Mouse (Mus musculus) MEL (cell line): ENCODE measurements around the gene Fndc8. TPM values are rescaled to one million over a fixed set of nuclear protein-coding genes. Genes with fewer than 3 reads are reported as not detected.

Source experiments
- DNase-seq: peaks from one replicate; pipeline ENCODE4 v3.0.0; 2011; ENCODE audit warnings: low read depth, low spot score
- H3K27ac ChIP-seq: 2 replicates; pipeline ENCODE4 v1.5.1; 2012; ENCODE audit warnings: low read depth, mild to moderate bottlenecking, control low read depth, low read length, moderate library complexity; ENCODE audit not compliant: control insufficient read depth
- H3K27me3 ChIP-seq, 2 experiments: fragments of 150-350 bp in 1 of 2; sonication (generic) in 1 of 2; 2 replicates each; pipeline ENCODE4 v1.6.1; 2012; ENCODE audit warnings: low read length in 2 of 2, mild to moderate bottlenecking in 2 of 2, improper control_type of control experiment in 1 of 2, moderate library complexity in 1 of 2; ENCODE audit not compliant: insufficient read depth in 2 of 2, control insufficient read depth in 1 of 2
- H3K36me3 ChIP-seq, 2 experiments: 2 replicates each; pipeline ENCODE4 v1.6.1; 2012 to 2014; ENCODE audit warnings: low read length in 2 of 2, improper control_type of control experiment in 1 of 2, inconsistent platforms in 1 of 2, mild to moderate bottlenecking in 1 of 2; ENCODE audit not compliant: insufficient read depth in 2 of 2, control insufficient read depth in 1 of 2
- H3K4me1 ChIP-seq, 2 experiments: fragments of 150-350 bp in 1 of 2; sonication (generic) in 1 of 2; 2 replicates each; pipeline ENCODE4 v1.6.1; 2012; ENCODE audit warnings: low read length in 2 of 2, improper control_type of control experiment in 1 of 2, mild to moderate bottlenecking in 1 of 2; ENCODE audit not compliant: insufficient read depth in 2 of 2, control insufficient read depth in 1 of 2
- H3K4me3 ChIP-seq, 2 experiments: fragments of 150-350 bp in 1 of 2; sonication (generic) in 1 of 2; 2 replicates each; pipeline ENCODE4 v1.5.1; 2012; ENCODE audit warnings: low read depth in 2 of 2, low read length in 2 of 2, mild to moderate bottlenecking in 2 of 2, moderate library complexity in 2 of 2, control low read depth in 1 of 2, improper control_type of control experiment in 1 of 2; ENCODE audit not compliant: control insufficient read depth in 1 of 2, insufficient read depth in 1 of 2
- H3K79me2 ChIP-seq: 2 replicates; pipeline ENCODE4 v1.6.1; 2012; ENCODE audit warnings: mild to moderate bottlenecking, low read length, moderate library complexity; ENCODE audit not compliant: control insufficient read depth, poor library complexity, insufficient read depth
- H3K9ac ChIP-seq: 2 replicates; pipeline ENCODE4 v1.6.1; 2012; ENCODE audit warnings: low read depth, mild to moderate bottlenecking, control low read depth, low read length, moderate library complexity; ENCODE audit not compliant: control insufficient read depth, poor library complexity, severe bottlenecking
- H3K9me3 ChIP-seq: fragments of 150-350 bp; sonication (generic); replicated peaks from 2 replicates; pipeline ENCODE4 v1.6.1; 2012; ENCODE audit warnings: mild to moderate bottlenecking, low read length, improper control_type of control experiment, moderate library complexity; ENCODE audit not compliant: insufficient read depth
- ELF1 ChIP-seq: IDR thresholded peaks from 2 replicates; pipeline ENCODE4 v1.6.1; 2014; ENCODE audit warnings: low read depth, mild to moderate bottlenecking, inconsistent platforms, low read length, improper control_type of control experiment, moderate library complexity
- ETS1 ChIP-seq: IDR thresholded peaks from 2 replicates; pipeline ENCODE4 v1.6.1; 2012; ENCODE audit warnings: low read depth, mild to moderate bottlenecking, inconsistent platforms, low read length, improper control_type of control experiment, moderate library complexity
- KAT2A ChIP-seq: conservative IDR thresholded peaks from 2 replicates; pipeline ENCODE4 v1.6.1; 2012; ENCODE audit warnings: low read depth, low read length, improper control_type of control experiment, inconsistent platforms
- MAX ChIP-seq: IDR thresholded peaks from 2 replicates; pipeline ENCODE4 v1.6.1; 2011; ENCODE audit warnings: low read length, improper control_type of control experiment
- MYC ChIP-seq: IDR thresholded peaks from 2 replicates; pipeline ENCODE4 v1.6.1; 2011; ENCODE audit warnings: low read depth, mild to moderate bottlenecking, low read length, improper control_type of control experiment, moderate library complexity
- NELFE ChIP-seq: IDR thresholded peaks from 2 replicates; pipeline ENCODE4 v1.6.1; 2011; ENCODE audit warnings: low read depth, low read length, improper control_type of control experiment
- POLR2AphosphoS2 ChIP-seq: IDR thresholded peaks from 2 replicates; pipeline ENCODE4 v1.6.1; 2011; ENCODE audit warnings: low read length, improper control_type of control experiment
- RCOR1 ChIP-seq: IDR thresholded peaks from 2 replicates; pipeline ENCODE4 v1.6.1; 2012; ENCODE audit warnings: low read depth, mild to moderate bottlenecking, inconsistent platforms, low read length, improper control_type of control experiment
- SIN3A ChIP-seq: IDR thresholded peaks from 2 replicates; pipeline ENCODE4 v1.6.1; 2012; ENCODE audit warnings: low read length, improper control_type of control experiment, inconsistent platforms
- TAL1 ChIP-seq: IDR thresholded peaks from 2 replicates; pipeline ENCODE4 v1.6.1; 2012; ENCODE audit warnings: mild to moderate bottlenecking, inconsistent platforms, low read length, moderate library complexity, mixed read lengths
- TCF12 ChIP-seq: IDR thresholded peaks from 2 replicates; pipeline ENCODE4 v1.6.1; 2014; ENCODE audit warnings: low read depth, mild to moderate bottlenecking, inconsistent platforms, low read length, improper control_type of control experiment, moderate library complexity
- UBTF ChIP-seq: IDR thresholded peaks from 2 replicates; pipeline ENCODE4 v1.6.1; 2012; ENCODE audit warnings: low read depth, mild to moderate bottlenecking, inconsistent platforms, low read length, improper control_type of control experiment, moderate library complexity, borderline replicate concordance; ENCODE audit not compliant: insufficient read depth
- USF1 ChIP-seq: IDR thresholded peaks from 2 replicates; pipeline ENCODE4 v1.6.1; 2014; ENCODE audit warnings: low read depth, mild to moderate bottlenecking, inconsistent platforms, low read length, improper control_type of control experiment, moderate library complexity
- ZC3H11A ChIP-seq: IDR thresholded peaks from 2 replicates; pipeline ENCODE4 v1.6.1; 2012; ENCODE audit warnings: low read depth, mild to moderate bottlenecking, inconsistent platforms, low read length, improper control_type of control experiment
- ZMIZ1 ChIP-seq: IDR thresholded peaks from 2 replicates; pipeline ENCODE4 v1.6.1; 2012; ENCODE audit warnings: low read depth, mild to moderate bottlenecking, inconsistent platforms, low read length, improper control_type of control experiment, moderate library complexity
- polyA plus RNA-seq, 2 experiments: library from polyadenylated mRNA; stranded (reverse) in 1 of 2; unstranded in 1 of 2; fragments of >175 nt in 1 of 2; fragments of >200 nt in 1 of 2; gene quantifications; 2 replicates each; pipeline versions ENCODE4 v1.2.1 to v1.2.4; 2012; ENCODE audit warnings: low replicate concordance in 2 of 2, low read depth in 1 of 2; ENCODE audit not compliant: insufficient read length in 2 of 2, insufficient read depth in 1 of 2, missing spikeins in 1 of 2
- total RNA-seq: library from RNA; depleted of rRNA; stranded (reverse); fragments of 300-350 nt; gene quantifications from 2 replicates; pipeline ENCODE4 v1.2.3, GENCODE M21; 2012

The Fndc8 gene
- total and polyA plus RNA-seq, 3 experiments: 0.15 to 0.72 TPM; not detected in 1

DNA sequence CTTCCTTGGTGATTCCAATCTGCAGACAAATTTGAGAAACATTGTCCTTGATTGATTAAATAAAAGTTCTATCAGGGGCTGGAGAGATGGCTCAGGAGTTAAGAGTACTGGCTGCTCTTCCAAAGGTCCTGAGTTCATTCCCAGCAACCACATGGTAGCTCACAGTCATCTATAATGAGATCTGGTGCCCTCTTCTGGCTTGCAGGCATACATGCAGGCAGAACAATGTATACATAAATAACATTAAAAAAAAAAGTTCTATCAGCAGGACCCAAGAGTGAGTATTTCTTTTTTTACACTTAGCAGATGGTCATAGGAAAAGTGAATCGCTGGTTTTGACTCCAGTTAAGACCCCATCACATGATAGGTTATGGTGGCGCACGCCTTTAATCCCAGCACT lies 5.4 kb upstream of the Fndc8 start (continued):
- TF ChIP-seq MAX: peak; percentile 40; the same call in 1 of the 2 replicates

DNA sequence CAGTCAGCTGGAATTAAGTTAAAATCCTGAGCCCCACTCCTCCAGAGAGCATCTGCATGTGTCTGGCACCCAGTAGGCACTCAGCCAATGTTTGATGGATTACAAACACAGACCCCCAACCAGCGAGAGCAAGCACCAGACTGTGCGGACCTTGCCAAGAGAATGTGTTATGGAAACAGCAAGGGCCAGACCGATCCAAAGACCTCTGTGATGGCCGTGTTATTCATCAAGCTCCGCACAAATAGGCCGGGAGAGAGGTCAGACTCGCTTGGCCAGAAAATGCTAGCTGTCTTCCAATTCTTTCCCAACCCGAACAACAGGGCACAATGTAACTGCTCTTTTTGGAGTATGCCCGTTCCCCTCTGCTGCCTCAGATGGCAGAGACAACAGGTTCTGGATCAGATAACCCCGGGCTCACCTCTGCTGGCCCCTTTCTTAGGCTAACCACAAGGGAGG lies 3.4 kb upstream of the Fndc8 start:
- Histone ChIP-seq H3K27ac (no peak overlapping the region), H3K9ac (no peak overlapping the region; the same call in 1 of the 2 replicates), H3K9me3 (no peaks in the 10 kb centered on the region), H3K27me3 (no peaks in the 10 kb centered on the region), H3K4me3 (no peak overlapping the region; a peak in 2 of 4 replicates), H3K79me2 (peaks cover 9% of the 10 kb centered on the region), H3K4me1 (peaks cover 6 to 10% of the 10 kb centered on the region in 2 experiments; a peak in 3 of 4 replicates), H3K36me3 (peaks cover 0 to 8% of the 10 kb centered on the region in 2 experiments; a peak in 2 of 4 replicates)
- no peak for DNase-seq
- no peak for TF ChIP-seq USF1
- no peak for TF ChIP-seq NELFE
- no peak for TF ChIP-seq MYC
- TF ChIP-seq ELF1: no peak
- no peak for TF ChIP-seq TAL1

DNA sequence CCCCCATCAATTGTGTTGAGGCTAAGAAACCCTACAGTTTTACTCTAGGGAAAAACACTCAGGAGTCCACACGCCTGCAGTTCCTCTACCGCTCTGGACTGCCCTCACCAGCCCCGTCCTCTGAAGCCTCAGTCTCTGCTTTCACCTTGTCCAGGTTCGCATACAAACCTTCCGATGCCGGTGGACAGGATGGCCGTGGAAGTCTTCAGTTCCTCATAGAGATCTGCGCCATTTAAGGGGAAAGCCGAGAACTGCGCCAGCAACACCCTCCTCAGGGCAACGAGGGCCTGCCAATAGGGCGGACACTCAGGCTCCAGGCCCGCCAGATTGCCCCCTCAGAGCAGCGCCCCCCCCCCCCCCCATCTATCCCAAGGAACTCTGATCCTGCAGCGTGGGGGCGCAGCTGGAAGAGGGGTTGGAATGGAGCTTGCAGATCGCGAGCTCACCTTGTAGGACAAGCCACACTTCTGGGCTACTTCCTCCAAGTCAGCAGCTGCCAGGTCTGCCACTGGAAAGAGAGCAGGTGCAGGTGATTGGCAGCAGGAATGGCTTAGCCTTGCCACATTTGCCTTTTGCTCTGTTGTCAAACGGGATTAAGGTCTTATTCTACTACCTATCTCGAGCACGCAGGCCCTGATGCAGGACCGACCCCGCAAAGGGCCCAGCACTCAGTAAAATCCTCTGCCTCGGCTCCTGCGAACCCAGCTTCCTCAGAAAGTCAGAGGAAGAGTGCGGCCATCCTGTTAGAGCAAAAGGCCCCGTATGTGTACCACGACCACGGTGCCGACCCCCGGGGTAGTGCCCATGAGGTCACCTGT lies 2.2 kb upstream of the Fndc8 start:
- H3K4me3 ChIP-seq: peak overlapping the region; percentile 79 to 82
- H3K9ac ChIP-seq: peak overlapping the region; percentile 82
- H3K27me3 ChIP-seq: no peaks in the 10 kb centered on the region
- peak; percentile 82 for DNase-seq
- H3K79me2 ChIP-seq: peaks cover 9% of the 10 kb centered on the region
- peak overlapping the region; percentile 54 for H3K27ac ChIP-seq
- H3K4me1 ChIP-seq: peaks cover 6 to 10% of the 10 kb centered on the region in 2 experiments; a peak in 3 of 4 replicates
- no peaks in the 10 kb centered on the region for H3K9me3 ChIP-seq
- H3K36me3 ChIP-seq: peaks cover 0 to 8% of the 10 kb centered on the region in 2 experiments; a peak in 2 of 4 replicates
- TF ChIP-seq POLR2AphosphoS2: no peak
- TF ChIP-seq MYC: peak; percentile 38; the same call in 1 of the 2 replicates
- 0 out of 2 replicates have a peak, but pooled peaks have one; percentile 8 for TF ChIP-seq RCOR1
- TF ChIP-seq ZC3H11A: 0 out of 2 replicates have a peak, but pooled peaks have one; percentile 1
- no peak for TF ChIP-seq KAT2A
- peak; percentile 42; the same call in 1 of the 2 replicates for TF ChIP-seq NELFE
- no peak for TF ChIP-seq ETS1
- peak; percentile 55; the same call in 1 of the 2 replicates for TF ChIP-seq ZMIZ1
- 0 out of 2 replicates have a peak, but pooled peaks have one; percentile 64 for TF ChIP-seq UBTF
- TF ChIP-seq TCF12: 0 out of 2 replicates have a peak, but pooled peaks have one; percentile 3
- TF ChIP-seq SIN3A: peak; percentile 45; the same call in 1 of the 2 replicates
